Mouse (Mus musculus) megakaryocyte, embryonic 14.5 days (primary cell): ENCODE data around the gene Uba52. TPM values are rescaled to one million over a fixed set of nuclear protein-coding genes. Genes with fewer than 3 reads are reported as not detected.

ENCODE experiments used
- H3K27me3 ChIP-seq: replicated peaks from 2 replicates; pipeline ENCODE3; 2012; ENCODE audit warnings: inconsistent platforms
- H3K36me3 ChIP-seq: replicated peaks from 2 replicates; pipeline ENCODE3; 2012; ENCODE audit warnings: low read length, inconsistent platforms, mixed read lengths
- H3K4me1 ChIP-seq: 2 replicates; pipeline ENCODE4 v1.6.1; 2012; ENCODE audit warnings: inconsistent platforms
- H3K4me3 ChIP-seq: replicated peaks from 2 replicates; pipeline ENCODE3; 2012; ENCODE audit warnings: moderate library complexity, mild to moderate bottlenecking, inconsistent platforms
- H3K9me3 ChIP-seq: 2 replicates; pipeline ENCODE4 v1.6.1; 2012; ENCODE audit warnings: inconsistent platforms
- FLI1 ChIP-seq: IDR thresholded peaks from 2 replicates; pipeline ENCODE4 v1.6.1; 2012; ENCODE audit warnings: low read length, inconsistent platforms, mixed read lengths
- GATA1 ChIP-seq: IDR thresholded peaks from 3 replicates; pipeline ENCODE4 v1.6.1; 2012; ENCODE audit warnings: mixed read lengths, low read length, inconsistent platforms, borderline replicate concordance
- polyA plus RNA-seq: library from polyadenylated mRNA; stranded (reverse); fragments of >175 nt; gene quantifications from 2 replicates; pipeline ENCODE4 v1.2.3, GENCODE M21; 2012; ENCODE audit warnings: low replicate concordance; ENCODE audit not compliant: insufficient read depth

Gene Uba52
- polyA plus RNA-seq, 1 experiment: 989 TPM

- no peaks in the 10 kb centered on the region for H3K36me3 ChIP-seq
- peaks cover 84% of the 10 kb centered on the region for H3K4me1 ChIP-seq
- H3K27me3 ChIP-seq: peaks cover 98% of the 10 kb centered on the region
- H3K4me3 ChIP-seq: peak overlapping the region; percentile 90
- no peaks in the 10 kb centered on the region for H3K9me3 ChIP-seq
- TF ChIP-seq GATA1: no peak
- TF ChIP-seq FLI1: no peak
These were observed 20.3 kb downstream of the Uba52 start for GRCm38 (mm10) chr8:70490061-70490879.

GRCm38 (mm10) chr8:70489576-70489975 is 21.0 kb downstream of the Uba52 start:
- Histone ChIP-seq H3K4me3 (peak overlapping the region; percentile 90), H3K9me3 (no peaks in the 10 kb centered on the region), H3K27me3 (peaks cover 98% of the 10 kb centered on the region), H3K36me3 (no peaks in the 10 kb centered on the region), H3K4me1 (peaks cover 78% of the 10 kb centered on the region)
- TF ChIP-seq GATA1 (no peak), FLI1 (no peak)

GRCm38 (mm10) chr8:70488931-70489470 is 21.6 kb downstream of the Uba52 start:
- peaks cover 98% of the 10 kb centered on the region for H3K27me3 ChIP-seq

GRCm38 (mm10) chr8:70487993-70488796 is 22.4 kb downstream of the Uba52 start:
- peak overlapping the region; percentile 81 for H3K4me3 ChIP-seq
- H3K4me1 ChIP-seq: peaks cover 68% of the 10 kb centered on the region
- peaks cover 98% of the 10 kb centered on the region for H3K27me3 ChIP-seq
- no peaks in the 10 kb centered on the region for H3K9me3 ChIP-seq
- no peak for TF ChIP-seq GATA1
- no peak for TF ChIP-seq FLI1
- H3K36me3 ChIP-seq: no peaks in the 10 kb centered on the region

More at GRCm38 (mm10) chr8:70488931-70489470, 21.6 kb downstream of the Uba52 start:
- Histone ChIP-seq H3K36me3 (no peaks in the 10 kb centered on the region), H3K4me1 (peaks cover 74% of the 10 kb centered on the region), H3K9me3 (no peaks in the 10 kb centered on the region), H3K4me3 (peak overlapping the region; percentile 90)
- TF ChIP-seq GATA1 (no peak), FLI1 (no peak)

GRCm38 (mm10) chr8:70486941-70487520 is 23.6 kb downstream of the Uba52 start, which contains the start of gene Tmem59l:
Gene Tmem59l (minus strand): TSS chr8:70487358.
- Histone ChIP-seq H3K27me3 (peaks cover 98% of the 10 kb centered on the region), H3K9me3 (no peaks in the 10 kb centered on the region), H3K4me1 (peaks cover 57% of the 10 kb centered on the region), H3K4me3 (peak within 1 kb of the TSS; percentile 81), H3K36me3 (no peaks in the 10 kb centered on the region)
- TF ChIP-seq FLI1: no peak
- no peak for TF ChIP-seq GATA1

GRCm38 (mm10) chr8:70486191-70486681 is 24.4 kb downstream of the Uba52 start:
- H3K27me3 ChIP-seq: peaks cover 98% of the 10 kb centered on the region
- H3K4me3 ChIP-seq: no peak overlapping the region
- no peak for TF ChIP-seq FLI1
- H3K36me3 ChIP-seq: no peaks in the 10 kb centered on the region
- no peaks in the 10 kb centered on the region for H3K9me3 ChIP-seq
- H3K4me1 ChIP-seq: peaks cover 60% of the 10 kb centered on the region

- Histone ChIP-seq H3K9me3 (no peaks in the 10 kb centered on the region), H3K27me3 (peaks cover 89% of the 10 kb centered on the region), H3K36me3 (no peaks in the 10 kb centered on the region), H3K4me3 (no peak overlapping the region), H3K4me1 (peaks cover 31% of the 10 kb centered on the region)
- no peak for TF ChIP-seq GATA1
- no peak for TF ChIP-seq FLI1
These were observed 27.7 kb downstream of the Uba52 start for GRCm38 (mm10) chr8:70482943-70483342.

GRCm38 (mm10) chr8:70481908-70482307 is 28.7 kb downstream of the Uba52 start:
- no peaks in the 10 kb centered on the region for H3K36me3 ChIP-seq
- no peak for TF ChIP-seq GATA1
- no peak for TF ChIP-seq FLI1
- H3K9me3 ChIP-seq: no peaks in the 10 kb centered on the region
- no peak overlapping the region for H3K4me3 ChIP-seq
- peaks cover 34% of the 10 kb centered on the region for H3K4me1 ChIP-seq
- peaks cover 82% of the 10 kb centered on the region for H3K27me3 ChIP-seq

- H3K27me3 ChIP-seq: peaks cover 38% of the 10 kb centered on the region
- TF ChIP-seq FLI1 (no peak), GATA1 (no peak)
These were observed 33.2 kb downstream of the Uba52 start for GRCm38 (mm10) chr8:70477269-70477982.

More at GRCm38 (mm10) chr8:70477269-70477982, 33.2 kb downstream of the Uba52 start:
- peaks cover 52% of the 10 kb centered on the region for H3K4me1 ChIP-seq
- H3K9me3 ChIP-seq: no peaks in the 10 kb centered on the region
- peak overlapping the region; percentile 99 for H3K4me3 ChIP-seq
- peaks cover 20% of the 10 kb centered on the region for H3K36me3 ChIP-seq
